Mouse (Mus musculus): Measurements from ENCODE around the gene Poc1a.

DNA sequence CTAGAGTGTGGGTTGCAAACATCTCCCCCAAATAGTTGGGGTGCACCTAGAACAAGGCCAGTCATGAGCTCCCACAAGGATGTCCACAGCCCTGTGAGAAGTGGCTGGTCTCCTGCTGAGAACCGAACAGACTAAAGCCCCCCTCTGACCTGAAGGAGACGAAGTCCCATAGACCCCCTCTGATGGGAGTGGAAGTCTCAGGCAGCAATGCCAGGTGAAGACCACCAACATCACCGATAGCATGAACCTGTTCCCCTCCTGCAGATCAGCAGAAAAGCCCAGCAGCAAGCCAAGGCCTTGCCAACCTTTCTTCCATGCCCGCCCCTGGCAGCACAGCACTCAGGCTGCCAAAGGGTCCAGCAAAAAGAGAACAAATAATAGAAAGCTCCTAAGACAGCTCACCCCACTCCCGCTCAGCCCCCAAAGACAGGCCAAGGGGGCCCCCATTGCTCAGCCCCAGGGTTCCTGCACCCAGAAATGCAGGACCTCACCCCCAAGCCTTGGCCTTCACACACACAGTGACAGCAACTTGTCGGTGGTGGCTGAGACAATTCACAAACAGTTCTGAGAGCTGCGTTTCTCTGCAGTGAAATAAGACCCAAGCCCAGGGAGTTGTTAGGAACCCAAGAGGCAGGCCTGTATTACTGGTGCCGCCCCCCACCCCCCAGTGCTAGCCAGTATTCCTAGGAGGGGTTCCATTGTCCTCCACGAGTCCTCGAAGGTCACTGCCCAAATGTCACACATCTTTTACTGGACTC is 74.5 kb downstream of the Poc1a start:
- TF ChIP-seq CTCF (IDR thresholded peaks at IDR 0.05; ENCODE audit: control insufficient read depth, insufficient read depth, insufficient replicate concordance, low read depth, low read length) = no peak
- TF ChIP-seq POLR2A (IDR thresholded peaks at IDR 0.05; ENCODE audit: control insufficient read depth, low read depth, low read length) = no peak
